Mouse (Mus musculus) granulocyte monocyte progenitor cell, adult 5-6 weeks (primary cell): ENCODE measurements around the gene Col1a1. TPM values are rescaled to one million over a fixed set of nuclear protein-coding genes. Genes with fewer than 3 reads are reported as not detected.
A peak's percentile ranks its signal among the peaks of the same experiment; 100 is the strongest.

ENCODE experiments used
- ATAC-seq: replicated peaks from 2 replicates; pipeline ENCODE4 v1.8.0; 2016; ENCODE audit warnings: mild to moderate bottlenecking, moderate TSS enrichment, inconsistent platforms; ENCODE audit not compliant: poor library complexity, severe bottlenecking
- total RNA-seq, 2 experiments: library from RNA; stranded (forward) in 1 of 2; stranded (reverse) in 1 of 2; fragments of 200-712, 200-1000 nt in 1 of 2; fragments of >200 nt in 1 of 2; fragmentation: Nextera tagmentation in 1 of 2; gene quantifications; 2 replicates each; pipeline ENCODE4 v1.2.3; 2014 to 2017

The Col1a1 gene
- total RNA-seq, 2 experiments from 2014 or later: not detected

DNA sequence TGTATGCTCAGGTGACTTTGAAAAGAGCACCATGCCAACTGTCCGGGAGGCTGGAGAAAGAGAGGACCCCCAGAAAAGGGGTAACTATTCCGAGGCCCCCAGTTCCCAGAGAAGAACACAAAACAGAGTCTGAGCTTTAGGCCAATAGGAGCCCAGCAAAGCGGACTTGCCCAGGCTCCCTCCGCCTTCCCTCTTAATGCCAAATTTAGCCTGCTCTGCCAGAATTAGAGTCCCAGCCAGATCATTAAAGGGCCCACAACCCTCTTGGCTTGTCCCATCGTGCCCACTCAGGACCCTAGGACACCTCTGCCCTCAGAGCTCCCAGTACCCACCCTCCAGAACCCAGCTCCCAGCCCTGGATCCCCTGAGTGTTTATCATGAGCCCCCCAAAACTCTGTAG, 36.9 kb downstream of the Col1a1 start:
- no peak for ATAC-seq

- no peak for ATAC-seq
These were observed 37.3 kb downstream of the Col1a1 start for GRCm38 (mm10) chr11:94973313-94973712.

GRCm38 (mm10) chr11:94974951-94975350, 38.9 kb downstream of the Col1a1 start:
- no peak for ATAC-seq

GRCm38 (mm10) chr11:94976199-94976598, 40.2 kb downstream of the Col1a1 start, which contains the start of gene Sgca:
TSS of gene Sgca (minus strand) at chr11:94976327.
- ATAC-seq: no peak

DNA sequence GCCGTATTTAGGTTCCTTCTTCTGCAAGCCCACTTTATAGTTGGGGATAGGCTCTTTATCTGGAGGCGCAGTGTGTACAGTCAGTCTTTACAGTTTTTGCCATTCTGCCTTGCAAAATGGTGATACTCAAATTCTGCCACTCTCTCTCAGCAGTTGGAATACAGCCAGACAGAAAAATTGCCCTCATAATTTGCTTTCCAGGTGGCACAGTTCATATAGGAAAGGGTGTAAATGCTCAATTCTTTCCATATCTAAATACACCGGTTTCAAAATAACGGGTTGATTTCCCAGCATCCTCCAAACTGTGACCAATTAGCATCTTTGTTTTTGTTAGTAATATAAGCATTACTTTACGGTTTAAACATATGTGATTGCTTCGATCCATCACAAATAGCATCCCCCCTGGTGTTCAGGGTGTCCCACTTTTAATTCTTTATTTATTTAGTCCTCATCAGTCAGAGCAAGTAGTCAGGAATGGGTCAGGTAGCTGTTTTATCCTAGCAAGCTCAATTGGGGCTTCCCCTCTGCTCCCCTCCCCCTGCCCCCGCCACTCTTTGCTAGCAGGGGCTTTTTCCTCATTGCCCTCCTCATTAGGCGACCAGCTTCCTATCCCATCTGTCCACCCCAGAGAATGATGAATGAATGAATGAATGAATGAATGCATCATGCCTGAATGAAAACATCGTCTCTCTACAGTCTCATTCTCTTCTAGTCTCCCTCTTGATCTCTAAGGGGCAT, 42.3 kb downstream of the Col1a1 start:
- ATAC-seq: no peak

GRCm38 (mm10) chr11:94978947-94979346, 42.9 kb downstream of the Col1a1 start:
- ATAC-seq: peak; percentile 100

GRCm38 (mm10) chr11:94979462-94980179, 43.6 kb downstream of the Col1a1 start:
- no peak for ATAC-seq

DNA sequence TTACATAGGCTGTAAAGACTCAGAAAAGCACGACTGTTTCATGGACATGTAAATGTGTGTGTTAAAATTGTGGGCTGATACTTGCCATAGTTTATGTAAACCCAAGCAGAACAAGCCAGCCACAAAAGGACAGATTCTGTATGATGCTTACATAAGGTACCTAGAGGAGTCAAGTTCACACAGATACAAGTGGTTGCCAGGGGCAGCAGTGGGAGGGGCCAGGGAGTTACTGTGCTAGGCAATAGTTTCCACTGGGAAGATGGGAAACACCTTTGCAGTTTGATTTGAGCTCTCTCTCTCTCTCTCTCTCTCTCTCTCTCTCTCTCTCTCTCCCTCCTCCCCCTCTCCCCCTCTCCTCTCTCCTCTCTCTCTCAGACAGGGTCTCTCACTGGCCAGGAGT, 49.1 kb downstream of the Col1a1 start:
- ATAC-seq: no peak

DNA sequence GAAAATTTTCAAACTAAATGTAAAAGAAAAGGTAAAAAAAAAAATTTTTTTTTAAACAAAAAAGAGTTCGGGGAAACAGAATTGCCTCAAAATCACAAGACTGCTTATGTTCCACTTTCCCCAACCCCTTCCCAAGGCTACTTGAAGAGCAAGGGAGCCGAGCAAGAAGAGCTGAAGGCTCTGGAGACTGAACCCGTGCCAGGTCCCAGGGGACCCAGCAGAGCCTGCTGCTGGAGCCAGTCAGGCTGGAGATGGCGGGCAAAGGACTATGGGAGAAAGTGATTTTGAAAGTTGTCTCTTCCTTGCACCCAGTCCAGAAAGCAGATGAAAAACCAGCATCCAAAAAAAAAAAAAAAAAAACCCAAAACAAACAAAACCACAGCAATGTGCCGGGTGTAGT, 49.8 kb downstream of the Col1a1 start:
- ATAC-seq: no peak

- ATAC-seq: no peak
These were observed 50.4 kb downstream of the Col1a1 start for GRCm38 (mm10) chr11:94986435-94986834.

- ATAC-seq: no peak
These were observed 51.3 kb downstream of the Col1a1 start for GRCm38 (mm10) chr11:94987341-94987740.

DNA sequence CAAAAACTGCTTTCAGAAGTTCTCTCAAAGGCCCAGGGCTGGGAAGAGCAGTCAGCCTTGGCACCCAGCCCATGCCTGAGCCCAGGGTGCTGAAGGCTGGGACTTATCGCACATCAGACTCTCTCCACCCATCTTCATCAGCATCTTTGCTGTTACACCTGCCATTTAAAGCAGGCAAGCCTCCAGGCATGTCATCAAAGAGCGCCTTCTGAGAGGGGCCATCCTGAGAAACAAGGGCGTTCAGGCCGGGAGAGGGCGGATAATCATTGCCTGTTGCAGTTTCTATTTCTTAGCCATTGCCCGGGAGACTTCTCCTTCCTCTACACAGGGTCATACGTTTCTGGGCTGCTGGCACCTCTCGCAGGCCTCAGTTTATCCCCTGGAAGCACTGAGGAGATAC, 51.8 kb downstream of the Col1a1 start:
- ATAC-seq: no peak

DNA sequence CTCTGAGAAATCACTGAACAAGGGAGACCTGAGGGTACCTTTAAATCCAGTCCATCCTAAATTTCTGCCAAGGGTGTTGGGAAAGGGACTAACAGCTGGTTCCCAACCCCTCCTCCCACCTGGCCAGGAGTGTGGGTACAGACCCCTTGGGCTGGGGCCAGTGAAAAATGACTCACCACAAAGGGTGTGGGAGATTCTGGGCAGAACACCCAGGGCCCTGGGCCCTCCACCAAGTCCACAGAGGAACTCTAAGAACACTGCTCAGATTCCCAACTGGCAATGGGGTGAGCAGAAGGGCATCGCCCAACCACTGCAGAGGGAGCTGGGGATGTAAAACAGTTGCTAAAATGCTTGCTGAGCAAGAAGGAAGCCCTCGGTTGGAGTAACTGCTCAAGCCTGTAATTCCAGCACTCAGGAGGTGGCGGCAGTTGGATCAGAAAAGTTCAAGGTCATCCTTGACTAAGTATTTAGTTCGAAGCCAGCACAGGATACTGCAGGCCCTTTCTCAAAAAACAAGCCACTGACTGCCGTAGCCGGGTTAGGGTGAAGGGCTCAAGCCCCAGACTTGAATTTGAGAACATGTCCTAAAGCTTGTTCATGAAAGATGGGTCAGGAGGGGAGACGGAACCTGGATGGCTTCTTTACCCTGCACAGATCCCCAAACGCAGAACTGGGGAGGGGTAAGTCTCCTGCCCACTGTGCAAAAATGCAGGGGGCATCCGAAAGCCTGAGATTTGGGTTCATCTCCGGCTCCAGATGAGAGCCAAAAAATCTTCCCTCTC, 52.9 kb downstream of the Col1a1 start:
- ATAC-seq: no peak

DNA sequence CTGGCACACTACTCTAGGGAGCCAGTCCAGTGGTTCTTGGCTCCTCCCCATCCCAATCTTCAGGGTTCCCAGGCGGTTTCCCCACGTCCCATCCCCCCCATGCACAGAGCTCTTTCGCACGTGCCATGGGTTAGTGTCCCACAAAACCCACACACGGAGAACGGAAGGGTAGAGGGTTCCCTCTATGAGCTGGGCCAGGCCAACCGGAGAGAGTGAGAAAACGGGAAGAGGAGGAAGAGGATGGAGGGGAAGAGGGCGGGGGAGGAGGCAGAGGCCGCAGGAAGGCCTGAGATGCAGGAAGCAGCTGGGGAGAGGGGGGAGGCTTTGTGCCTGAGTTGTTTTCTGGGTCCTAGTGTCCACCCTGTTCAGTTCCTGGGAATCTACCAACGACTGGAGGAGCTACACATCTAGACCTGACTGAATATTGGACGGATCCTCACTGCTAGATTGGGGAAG, 53.6 kb downstream of the Col1a1 start:
- peak; percentile 57 for ATAC-seq

GRCm38 (mm10) chr11:94990102-94990748, 54.2 kb downstream of the Col1a1 start:
- ATAC-seq: no peak

GRCm38 (mm10) chr11:94990749-94991577, 54.9 kb downstream of the Col1a1 start, which contains the start of gene Ppp1r9b:
TSS of gene Ppp1r9b (plus strand) at chr11:94991035.
- ATAC-seq: peak; percentile 47

GRCm38 (mm10) chr11:94991641-94992479, 55.8 kb downstream of the Col1a1 start:
- ATAC-seq: no peak

DNA sequence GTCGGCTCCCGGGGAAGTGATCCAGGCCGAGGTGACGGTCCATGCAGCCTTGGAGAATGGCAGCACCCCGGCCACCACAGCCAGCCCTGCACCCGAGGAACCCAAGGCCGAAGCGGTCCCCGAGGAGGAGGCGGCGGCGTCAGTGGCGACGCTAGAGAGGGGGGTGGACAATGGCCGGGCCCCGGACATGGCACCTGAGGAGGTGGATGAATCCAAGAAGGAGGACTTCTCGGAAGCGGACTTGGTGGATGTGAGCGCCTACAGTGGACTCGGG, 56.4 kb downstream of the Col1a1 start:
- ATAC-seq: no peak
